Mouse (Mus musculus) lung, embryonic 14.5 days (tissue): ENCODE results near the gene Rtkn. TPM values are rescaled to one million over a fixed set of nuclear protein-coding genes. Genes with fewer than 3 reads are reported as not detected.

Experiments
- ATAC-seq: fragments of 200-750 bp; cut with Nextera tagmentation; 2 replicates; pipeline ENCODE4 v1.8.0; 2017; ENCODE audit warnings: mild to moderate bottlenecking, moderate TSS enrichment, moderate library complexity; ENCODE audit not compliant: insufficient read depth
- DNase-seq: peaks from one replicate; pipeline ENCODE4 v3.0.0-alpha.2; 2015
- H3K27ac ChIP-seq: fragments of 300-500 bp; sonication (generic); 2 replicates; pipeline ENCODE4 v1.5.1; 2014; ENCODE audit warnings: low read depth, mild to moderate bottlenecking, moderate library complexity
- H3K27me3 ChIP-seq: fragments of 300-500 bp; sonication (generic); 2 replicates; pipeline ENCODE4 v1.6.1; 2014; ENCODE audit warnings: low read length, control low read depth; ENCODE audit not compliant: insufficient read depth
- H3K36me3 ChIP-seq: fragments of 300-500 bp; sonication (generic); 2 replicates; pipeline ENCODE4 v1.6.1; 2014; ENCODE audit warnings: control low read depth; ENCODE audit not compliant: insufficient read depth
- H3K4me1 ChIP-seq: fragments of 300-500 bp; sonication (generic); 2 replicates; pipeline ENCODE4 v1.6.1; 2014; ENCODE audit warnings: antibody characterized with exemption, control low read depth; ENCODE audit not compliant: insufficient read depth
- H3K4me2 ChIP-seq: fragments of 300-500 bp; sonication (generic); 2 replicates; pipeline ENCODE4 v1.6.1; 2014; ENCODE audit warnings: mild to moderate bottlenecking
- H3K4me3 ChIP-seq: fragments of 300-500 bp; sonication (generic); 2 replicates; pipeline ENCODE4 v1.5.1; 2014; ENCODE audit warnings: low read depth, low read length
- H3K9ac ChIP-seq: fragments of 300-500 bp; sonication (generic); 2 replicates; pipeline ENCODE4 v1.6.1; 2014
- H3K9me3 ChIP-seq: fragments of 300-500 bp; sonication (generic); 2 replicates; pipeline ENCODE4 v1.6.1; 2016; ENCODE audit warnings: low read depth, low read length, control low read depth
- CTCF ChIP-seq: IDR thresholded peaks from 2 replicates; pipeline ENCODE4 v1.5.1; 2016; ENCODE audit warnings: antibody characterized with exemption, low read depth
- WGBS: fragments of 180-500 bp; shearing (Covaris S2); extraction: QIAGEN DNeasy Blood & Tissue Kit; methylation state at CpG from one replicate; pipeline ENCODE4 v1.1.7; 2014; 5-methylcytosine and 5-hydroxymethylcytosine counted together
- polyA plus RNA-seq: library from polyadenylated mRNA; unstranded; fragments of >200 nt; fragmentation: Nextera tagmentation; extraction: Ambion mirVana; gene quantifications from 2 replicates; pipeline ENCODE4 v1.2.1, GENCODE M21; 2014

The Rtkn gene
- polyA plus RNA-seq, 1 experiment from 2014 or later: 26.7 TPM

DNA sequence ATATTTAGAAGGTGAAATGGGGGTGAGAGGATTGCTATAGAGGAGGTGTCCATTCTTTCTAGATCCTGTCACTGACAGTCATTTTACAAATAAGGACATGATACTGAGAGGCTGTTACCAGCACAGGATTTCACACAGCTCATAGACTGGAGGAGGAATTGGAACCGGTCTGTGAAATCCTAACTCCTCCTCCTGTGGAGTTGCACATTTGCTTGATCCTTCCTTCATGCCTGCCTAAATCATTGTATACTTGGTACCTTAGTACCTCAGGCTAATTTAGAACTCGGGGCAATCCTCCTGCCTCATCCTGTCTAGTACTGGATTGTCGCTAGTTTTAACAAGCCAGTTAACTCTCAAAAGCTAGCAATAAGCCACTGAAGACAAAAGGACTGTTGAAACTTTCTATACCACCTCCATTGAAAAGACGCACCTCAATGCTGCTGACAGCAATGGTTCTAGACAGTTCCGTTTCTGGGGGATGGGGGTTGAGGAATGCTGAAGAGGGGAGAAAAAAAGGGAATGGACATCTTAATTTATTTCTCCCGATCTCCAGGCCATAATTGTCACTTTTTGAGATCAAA is 29.9 kb downstream of the Rtkn start:
- H3K4me3 ChIP-seq: peak overlapping the region; percentile 89
- H3K27ac ChIP-seq: peak overlapping the region; percentile 72
- peak overlapping the region; percentile 85 for H3K9ac ChIP-seq
- H3K9me3 ChIP-seq: no peaks in the 10 kb centered on the region
- TF ChIP-seq CTCF: no peak
- H3K27me3 ChIP-seq: peaks cover 28% of the 10 kb centered on the region
- peak; percentile 10 for DNase-seq
- no peaks in the 10 kb centered on the region for H3K36me3 ChIP-seq
- H3K4me2 ChIP-seq: peak overlapping the region; percentile 94
- 3% methylated on average over 6 of the region's 6 CpGs for WGBS
- H3K4me1 ChIP-seq: peaks cover 20% of the 10 kb centered on the region
- ATAC-seq: peak; percentile 7; the same call in 1 of the 2 replicates

DNA sequence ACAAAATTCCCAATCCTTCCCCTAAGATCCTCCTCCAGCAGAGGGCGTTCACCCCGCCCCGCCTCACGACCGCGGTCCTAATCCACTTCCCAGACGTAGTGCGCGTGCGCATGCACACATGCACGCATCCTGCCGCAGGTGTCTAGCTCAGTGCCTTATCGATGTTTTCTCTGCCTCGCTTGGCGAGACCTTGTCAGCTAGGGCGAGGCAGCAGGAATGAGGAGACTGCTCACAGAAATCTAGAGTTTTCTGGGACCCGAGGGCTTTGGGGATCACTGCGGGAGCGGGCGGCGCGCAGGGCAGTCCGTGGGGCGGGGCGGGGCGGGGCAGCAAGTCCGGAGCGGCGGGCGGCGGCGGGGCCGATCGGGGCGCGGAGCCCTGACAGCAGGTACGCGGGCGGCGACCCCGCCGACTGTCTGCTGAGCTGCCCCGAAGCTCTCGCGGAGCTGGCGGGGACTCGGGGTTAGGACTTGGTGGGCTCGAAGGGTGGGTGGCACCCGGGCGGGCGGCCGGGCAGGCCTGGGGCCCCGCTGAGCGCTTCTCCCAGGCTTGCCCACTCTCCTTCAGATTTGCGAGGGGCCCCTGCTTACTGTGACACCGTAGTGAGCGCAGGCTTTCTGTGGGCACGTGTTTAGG is 30.5 kb downstream of the Rtkn start, which contains the start of gene Dctn1:
Dctn1 (plus strand) TSS at position 314 of the 636 bp plus-strand sequence.
- ATAC-seq (peak; percentile 84), DNase-seq (peak; percentile 98)
- peaks cover 25% of the 10 kb centered on the region for H3K27me3 ChIP-seq
- peaks cover 20% of the 10 kb centered on the region for H3K4me1 ChIP-seq
- peak within 1 kb of the TSS; percentile 94 for H3K4me2 ChIP-seq
- WGBS: 0% methylated on average over 58 of the region's 58 CpGs
- no peaks in the 10 kb centered on the region for H3K9me3 ChIP-seq
- peak; percentile 91 for TF ChIP-seq CTCF
- H3K9ac ChIP-seq: peak within 1 kb of the TSS; percentile 85
- H3K4me3 ChIP-seq: peak within 1 kb of the TSS; percentile 89
- peak within 1 kb of the TSS; percentile 72 for H3K27ac ChIP-seq
- no peaks in the 10 kb centered on the region for H3K36me3 ChIP-seq

DNA sequence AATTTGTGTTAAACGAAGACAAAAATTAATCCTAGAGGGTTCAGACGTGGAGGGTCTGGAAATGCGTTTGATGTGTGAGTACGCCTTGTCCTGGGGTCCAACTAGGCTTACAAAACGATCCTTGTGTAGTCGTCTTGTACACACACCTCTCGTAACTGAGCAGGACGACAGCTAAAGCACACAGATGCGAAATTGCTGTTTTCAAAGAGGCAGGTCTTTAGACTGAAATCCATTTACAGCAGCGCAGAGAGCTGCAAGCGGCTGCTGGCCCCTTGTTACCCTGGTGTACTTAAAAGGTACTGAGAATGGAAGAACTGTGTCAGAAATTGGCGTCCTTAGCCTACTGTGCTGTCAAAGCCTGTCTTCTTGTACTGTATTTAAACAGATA is 31.0 kb downstream of the Rtkn start:
- peak; percentile 35 for DNase-seq
- Histone ChIP-seq H3K4me3 (peak overlapping the region; percentile 89), H3K4me2 (peak overlapping the region; percentile 94), H3K9me3 (no peaks in the 10 kb centered on the region), H3K4me1 (peaks cover 20% of the 10 kb centered on the region), H3K27me3 (peaks cover 20% of the 10 kb centered on the region), H3K36me3 (no peaks in the 10 kb centered on the region), H3K27ac (0 out of 2 replicates have a peak overlapping the region, but pooled peaks have one; percentile 33), H3K9ac (peak overlapping the region; percentile 85)
- WGBS: under 1% methylated on average over 12 of the region's 12 CpGs
- TF ChIP-seq CTCF: peak; percentile 28
- no peak for ATAC-seq

DNA sequence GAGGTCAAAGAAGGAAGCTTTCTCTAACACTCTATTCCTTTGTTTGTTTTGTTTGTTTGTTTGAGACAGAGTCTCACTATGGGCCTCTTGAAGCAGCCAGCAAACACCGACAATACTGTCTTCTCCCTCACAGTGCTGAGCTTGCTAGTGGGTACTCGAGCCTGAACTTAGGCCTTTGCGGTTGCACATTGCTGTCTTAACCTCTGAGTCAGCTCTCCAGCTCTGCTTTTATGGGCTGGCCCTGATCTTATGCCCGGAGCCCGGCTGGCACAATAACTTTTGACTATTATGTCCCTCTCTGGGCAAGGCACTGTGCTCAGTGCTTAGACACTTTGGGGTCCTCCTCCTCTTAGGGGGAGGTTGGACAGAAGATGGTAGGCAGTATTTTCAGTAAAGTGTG is 34.6 kb downstream of the Rtkn start:
- 62% methylated on average over 5 of the region's 5 CpGs for WGBS
- DNase-seq (no peak), ATAC-seq (no peak)
- no peak overlapping the region for H3K9ac ChIP-seq
- H3K27ac ChIP-seq: no peak overlapping the region
- peaks cover 14% of the 10 kb centered on the region for H3K4me1 ChIP-seq
- H3K4me2 ChIP-seq: no peak overlapping the region
- no peaks in the 10 kb centered on the region for H3K27me3 ChIP-seq
- no peaks in the 10 kb centered on the region for H3K9me3 ChIP-seq
- no peak overlapping the region for H3K4me3 ChIP-seq
- TF ChIP-seq CTCF: no peak
- H3K36me3 ChIP-seq: 0 out of 2 replicates have a peak, but pooled peaks cover 3% of the 10 kb centered on the region

DNA sequence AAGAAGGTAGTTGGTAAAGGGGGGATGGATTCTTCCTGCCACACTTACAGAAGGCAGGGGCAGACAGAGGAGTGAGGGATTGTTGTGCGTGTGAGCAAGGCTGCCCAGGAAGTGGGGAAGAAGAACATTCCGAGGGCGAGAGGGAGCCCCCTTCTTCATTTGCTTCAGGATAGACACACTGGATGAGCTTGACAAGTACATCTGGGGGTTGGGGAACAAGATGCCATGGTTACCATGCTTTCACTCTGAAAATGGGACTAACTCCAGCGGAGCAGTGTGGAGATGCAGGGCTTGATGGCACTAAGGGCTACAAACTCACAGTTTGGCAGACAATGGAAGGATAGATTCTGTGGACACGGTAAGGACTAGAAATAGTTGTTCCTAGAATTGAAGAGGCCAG is 35.8 kb downstream of the Rtkn start:
- H3K9ac ChIP-seq: no peak overlapping the region
- no peak overlapping the region for H3K4me2 ChIP-seq
- no peak for ATAC-seq
- no peaks in the 10 kb centered on the region for H3K9me3 ChIP-seq
- H3K36me3 ChIP-seq: 0 out of 2 replicates have a peak, but pooled peaks cover 3% of the 10 kb centered on the region
- DNase-seq: no peak
- 70% methylated on average over 5 of the region's 5 CpGs for WGBS
- peaks cover 10% of the 10 kb centered on the region for H3K4me1 ChIP-seq
- no peaks in the 10 kb centered on the region for H3K27me3 ChIP-seq
- H3K4me3 ChIP-seq: no peak overlapping the region
- no peak for TF ChIP-seq CTCF
- H3K27ac ChIP-seq: no peak overlapping the region

DNA sequence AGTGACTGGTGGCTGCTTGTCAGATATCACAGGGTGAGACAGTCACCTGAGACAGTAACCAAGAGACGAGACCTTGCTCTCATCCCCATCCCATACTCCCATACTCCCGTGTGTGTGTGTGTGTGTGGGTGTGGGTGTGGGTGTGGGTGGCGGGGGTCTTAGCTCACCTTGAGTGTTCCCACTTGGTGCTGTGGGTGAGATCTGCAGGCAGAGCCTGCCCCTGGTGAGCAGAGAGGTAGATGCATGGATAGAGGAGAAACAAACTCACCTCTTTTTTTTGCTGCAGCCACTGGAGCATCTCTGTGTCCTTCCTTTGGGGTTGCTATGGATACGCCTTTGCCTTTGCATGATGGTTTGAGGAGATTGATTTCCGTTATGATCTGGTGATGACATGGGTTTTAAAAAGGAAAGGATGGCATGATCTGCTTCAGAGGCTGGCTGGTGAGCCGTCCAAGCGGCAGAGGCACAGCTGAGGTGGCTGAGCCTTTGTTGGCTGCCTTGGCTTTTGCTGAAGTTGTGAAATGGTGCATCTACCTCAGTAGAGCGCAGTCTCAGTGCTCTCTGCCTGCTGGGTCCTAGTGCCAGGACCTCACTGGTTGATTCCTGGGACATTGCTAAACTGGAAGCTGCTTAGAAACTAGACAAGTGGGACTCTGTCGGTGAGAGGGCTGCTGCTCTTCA is 37.1 kb downstream of the Rtkn start:
- DNase-seq: no peak
- WGBS: 70% methylated on average over 9 of the region's 9 CpGs
- no peak overlapping the region for H3K4me2 ChIP-seq
- no peak overlapping the region for H3K4me3 ChIP-seq
- H3K9ac ChIP-seq: no peak overlapping the region
- H3K36me3 ChIP-seq: 0 out of 2 replicates have a peak, but pooled peaks cover 7% of the 10 kb centered on the region
- H3K4me1 ChIP-seq: peaks cover under 1% of the 10 kb centered on the region; the same call in 1 of the 2 replicates
- H3K27me3 ChIP-seq: no peaks in the 10 kb centered on the region
- no peaks in the 10 kb centered on the region for H3K9me3 ChIP-seq
- H3K27ac ChIP-seq: no peak overlapping the region
- TF ChIP-seq CTCF: no peak
- ATAC-seq: no peak

DNA sequence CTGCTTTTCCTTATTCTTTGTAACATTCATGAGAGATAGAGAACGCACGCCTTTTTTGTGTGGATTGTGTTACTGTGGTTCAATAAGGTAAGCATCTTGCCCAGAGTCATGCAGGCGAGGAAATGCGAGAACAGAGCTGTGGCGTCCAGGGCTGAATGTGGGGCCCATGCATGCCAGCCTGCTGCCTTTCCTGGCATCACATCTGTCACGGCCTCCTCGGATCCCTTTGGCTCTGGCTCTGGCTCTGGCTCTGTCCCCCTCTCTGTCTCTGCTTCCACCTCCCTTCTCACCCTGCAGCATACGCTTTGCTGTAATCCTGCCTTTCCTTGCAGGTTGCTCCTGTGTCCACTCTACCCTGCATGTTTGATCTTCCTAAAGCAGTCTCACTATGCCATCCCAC is 40.7 kb downstream of the Rtkn start:
- WGBS: 83% methylated on average over 8 of the region's 8 CpGs
- Histone ChIP-seq H3K9me3 (no peaks in the 10 kb centered on the region), H3K4me2 (no peak overlapping the region), H3K27me3 (no peaks in the 10 kb centered on the region), H3K27ac (no peak overlapping the region), H3K4me3 (no peak overlapping the region), H3K36me3 (0 out of 2 replicates have a peak, but pooled peaks cover 7% of the 10 kb centered on the region), H3K4me1 (no peaks in the 10 kb centered on the region), H3K9ac (no peak overlapping the region)
- no peak for TF ChIP-seq CTCF
- DNase-seq: no peak
- ATAC-seq: no peak
